Mouse (Mus musculus): ENCODE results near the gene Bri3.

Bri3 gene

DNA sequence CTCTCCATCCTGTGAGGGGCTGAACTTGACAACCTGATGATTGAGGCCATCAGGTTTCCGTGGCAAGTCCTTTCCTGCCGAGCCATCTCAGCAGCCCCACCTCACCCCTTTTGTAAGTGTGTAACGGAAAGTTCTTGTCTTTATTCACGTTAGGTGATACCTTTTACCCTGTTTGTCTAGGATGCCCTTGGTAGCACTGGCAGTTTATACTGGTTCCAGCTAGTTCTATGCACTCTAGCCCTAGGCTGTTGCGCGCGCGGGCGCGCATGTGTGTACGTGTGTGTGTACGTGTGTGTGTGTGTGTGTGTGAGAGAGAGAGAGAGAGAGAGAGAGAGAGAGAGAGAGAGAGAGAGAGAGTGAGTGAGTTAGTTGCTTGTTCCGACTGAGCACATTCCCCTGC lies 19.3 kb downstream of the Bri3 start:
- DNase-seq = no peak

DNA sequence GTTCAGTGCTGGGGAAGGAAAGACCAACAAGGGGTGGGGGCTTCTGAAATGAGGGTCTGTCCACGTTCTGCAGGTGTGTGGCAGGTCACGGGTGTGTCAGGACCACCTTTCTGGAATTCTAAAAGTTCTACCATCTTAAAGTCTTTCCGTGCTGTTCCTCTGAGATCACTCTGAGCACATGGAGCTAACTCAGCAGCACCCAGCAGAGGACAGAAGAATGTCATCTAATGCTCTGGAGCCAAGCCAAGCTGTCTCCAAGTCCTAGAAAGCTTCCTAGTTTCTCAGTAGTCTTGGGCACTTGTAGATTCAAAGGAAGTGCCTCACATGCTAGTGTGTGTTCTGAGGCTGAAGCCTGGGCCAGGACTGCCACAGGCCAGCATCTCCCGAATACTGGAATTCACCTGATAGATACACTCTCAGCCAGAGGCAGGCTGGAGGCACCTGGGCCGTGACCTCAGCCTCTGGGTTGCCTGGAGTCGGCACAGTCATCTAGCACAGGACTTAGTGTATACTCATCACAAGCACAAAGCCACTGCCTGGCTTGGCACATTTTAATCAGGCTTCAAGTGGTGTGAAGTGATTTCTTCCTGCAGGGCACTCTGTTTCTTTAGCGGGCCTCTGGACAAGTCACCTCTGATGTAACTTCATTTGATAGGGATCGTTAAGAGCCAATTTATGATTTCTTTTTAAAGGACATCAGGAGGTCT lies 23.5 kb downstream of the Bri3 start:
- no peak for DNase-seq

DNA sequence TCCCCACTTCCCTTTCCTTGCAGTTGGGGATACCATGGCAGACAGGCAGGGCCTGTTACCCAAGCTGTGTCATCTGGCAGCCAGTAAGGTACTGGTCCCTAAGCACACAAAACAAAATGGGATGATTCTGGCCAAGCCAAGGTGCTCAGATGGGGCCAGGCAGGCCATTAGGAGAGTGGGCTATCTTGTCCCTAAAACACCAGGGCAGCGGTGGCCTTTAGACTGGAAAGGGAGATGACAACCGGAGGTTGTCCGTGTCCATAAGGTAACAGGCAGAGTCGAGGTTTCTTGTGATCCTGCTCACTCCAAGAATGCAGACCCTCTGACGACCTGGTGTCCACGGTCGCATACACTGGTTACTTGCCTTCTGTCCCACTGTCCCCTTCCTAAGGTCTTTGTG lies 25.7 kb downstream of the Bri3 start:
- DNase-seq = no peak

DNA sequence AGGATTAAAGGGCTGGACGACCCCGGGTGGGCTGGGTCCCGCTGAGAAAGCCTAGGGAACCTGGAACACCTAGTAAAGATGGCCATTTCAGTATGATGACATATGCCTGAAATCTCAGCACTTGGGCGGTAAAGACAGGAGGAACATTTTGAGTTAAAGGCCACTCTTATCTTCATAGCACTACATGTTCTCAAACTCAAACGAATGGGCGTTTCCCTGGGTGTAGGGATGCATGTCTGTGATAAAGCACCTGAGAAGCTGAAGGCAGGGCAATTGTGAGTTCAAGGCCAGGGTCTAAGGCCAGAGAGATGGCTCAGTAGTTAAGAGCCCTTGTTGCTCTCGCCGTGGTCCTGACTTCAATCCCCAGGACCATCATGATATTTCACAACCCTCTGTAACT lies 26.2 kb downstream of the Bri3 start:
- DNase-seq = no peak

DNA sequence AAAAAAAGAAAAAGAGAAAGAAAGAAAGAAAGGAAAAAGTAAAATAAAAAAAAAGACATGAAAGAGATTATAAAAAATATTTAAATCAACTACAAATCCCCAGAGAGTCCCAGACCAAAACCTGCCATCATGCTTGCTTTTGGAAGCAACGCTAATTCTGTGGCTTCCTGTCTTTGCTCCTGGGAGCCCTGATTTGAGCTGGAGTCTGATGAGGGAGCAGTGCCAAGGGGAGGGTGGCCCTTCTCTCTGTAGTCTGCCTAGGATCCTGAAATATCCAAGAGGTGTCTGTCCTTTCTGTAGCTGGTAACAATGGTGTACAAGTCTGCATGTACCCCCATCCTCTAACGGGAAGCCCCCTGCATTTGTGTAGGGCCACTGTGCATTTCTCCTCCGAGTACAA lies 26.9 kb downstream of the Bri3 start:
- DNase-seq = no peak

DNA sequence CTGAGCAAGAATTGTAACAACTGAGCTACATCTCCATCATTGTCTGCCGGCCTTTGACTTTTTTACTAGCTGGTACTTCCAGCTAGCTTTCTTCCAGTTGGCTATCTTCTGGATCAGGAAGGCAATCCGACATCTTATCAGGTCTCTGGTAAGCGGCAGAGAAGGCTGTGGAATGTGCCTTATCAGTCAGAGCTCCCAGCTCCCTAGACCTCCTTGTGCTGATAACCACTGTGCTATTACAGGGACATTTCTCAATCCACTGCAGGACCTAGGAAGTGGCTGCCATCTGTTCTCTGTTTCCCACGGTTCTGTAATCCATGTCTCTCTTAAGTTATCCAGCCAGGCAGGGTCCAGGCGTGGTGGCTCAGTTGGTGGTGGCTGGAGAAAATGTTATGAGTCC lies 27.5 kb downstream of the Bri3 start:
- DNase-seq = no peak

DNA sequence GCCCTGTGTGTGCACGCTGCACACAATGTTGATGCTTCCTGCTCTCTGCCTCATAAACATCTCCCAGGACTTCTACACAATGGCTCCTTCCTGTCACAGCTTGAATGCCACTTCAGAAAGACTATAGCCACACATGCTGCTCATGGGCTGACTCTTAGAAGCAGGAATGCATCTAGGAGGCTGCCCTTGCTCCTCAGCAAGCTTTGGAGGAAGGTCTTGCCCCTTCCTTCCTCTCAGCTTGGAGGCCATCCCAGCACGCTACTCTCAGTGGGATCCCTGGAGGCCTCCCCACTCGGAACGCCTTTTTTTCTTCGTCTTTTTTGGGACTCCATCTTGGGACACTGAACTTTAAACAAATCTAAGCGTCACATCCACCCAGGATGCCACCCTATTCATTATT lies 30.7 kb downstream of the Bri3 start:
- DNase-seq = no peak

DNA sequence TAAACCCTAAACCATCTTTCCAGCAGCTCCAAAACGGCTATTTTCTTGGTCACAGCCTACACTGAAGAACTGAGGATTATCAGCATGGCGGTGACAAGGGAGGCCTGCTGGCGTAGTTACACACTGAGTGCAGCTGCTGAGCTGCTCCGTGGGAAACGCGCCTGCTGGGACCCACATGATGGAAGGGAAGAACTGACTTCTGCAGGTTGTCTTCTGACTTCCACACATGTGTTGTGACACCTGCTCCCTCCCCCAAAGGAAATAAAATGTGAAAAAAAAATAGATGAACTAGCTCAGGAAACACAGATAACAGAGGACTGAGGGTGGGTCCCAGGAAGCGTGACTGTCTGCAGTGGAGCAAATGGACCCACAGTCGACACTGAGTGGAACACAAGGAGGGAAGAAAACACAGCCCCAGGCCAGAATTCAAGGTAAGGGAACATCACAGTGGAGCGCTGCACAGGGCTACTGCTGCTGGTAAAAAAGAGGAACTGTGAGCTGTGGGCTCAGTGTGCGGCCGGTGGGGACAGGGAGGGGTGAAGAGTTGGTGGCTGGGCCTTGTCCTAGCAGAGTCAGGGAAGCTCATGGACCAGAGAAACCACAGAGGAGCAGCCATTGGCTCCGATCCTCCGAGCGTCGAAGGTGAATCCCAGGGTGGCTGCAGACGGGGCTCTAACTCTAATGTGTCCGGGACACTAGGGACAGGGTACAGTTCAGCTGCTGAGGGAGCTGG lies 32.8 kb downstream of the Bri3 start:
- peak; percentile 43 for DNase-seq

DNA sequence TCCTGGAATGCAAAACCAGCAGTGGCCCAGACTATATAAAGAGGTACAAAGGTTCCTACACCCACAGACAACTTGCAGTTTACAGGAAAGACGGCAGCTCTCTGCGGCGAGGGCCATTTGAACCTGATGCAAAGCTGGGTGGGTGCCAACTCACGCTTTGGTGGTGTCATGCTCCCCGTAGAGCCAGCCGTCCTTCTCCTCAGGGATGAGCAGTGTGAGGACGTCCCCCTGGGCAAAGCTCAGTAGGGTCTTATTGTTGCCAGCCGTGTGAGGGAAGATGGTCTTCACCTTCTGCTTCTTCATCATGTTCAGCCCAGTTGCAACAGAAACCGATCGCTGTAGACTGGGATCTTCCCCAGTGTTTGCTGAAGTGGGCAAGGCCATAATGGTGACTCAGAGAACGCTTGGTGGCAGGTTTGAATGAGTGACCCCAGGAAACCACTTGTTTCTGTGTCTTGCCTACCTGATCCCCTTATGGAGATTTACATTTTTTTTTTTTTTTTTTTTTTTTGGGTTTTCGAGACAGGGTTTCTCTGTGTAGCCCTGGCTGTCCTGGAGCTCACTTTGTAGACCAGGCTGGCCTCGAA lies 34.2 kb downstream of the Bri3 start:
- no peak for DNase-seq

DNA sequence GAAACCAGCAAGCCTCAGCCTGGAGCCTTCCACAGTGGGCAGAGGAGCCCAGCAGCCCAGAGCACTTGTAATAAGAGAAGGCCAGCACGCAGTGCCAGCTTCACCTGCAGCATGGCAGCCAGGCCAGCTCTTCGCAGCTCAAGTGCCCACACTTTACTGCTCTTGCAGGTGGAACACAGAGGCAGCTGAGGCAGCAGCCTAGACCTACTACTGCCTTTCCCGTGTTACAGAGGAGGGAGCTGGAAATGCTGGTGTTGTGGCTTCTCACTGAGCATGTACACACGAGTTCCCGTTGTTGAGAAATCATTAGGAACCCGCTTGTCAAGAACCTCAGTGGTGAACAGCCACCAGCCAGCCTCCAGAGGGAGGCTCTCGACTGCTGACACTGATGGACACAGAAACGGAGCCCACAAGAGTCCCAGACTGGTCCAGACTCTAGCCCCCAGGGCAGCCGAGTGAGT lies 34.9 kb downstream of the Bri3 start:
- no peak for DNase-seq

DNA sequence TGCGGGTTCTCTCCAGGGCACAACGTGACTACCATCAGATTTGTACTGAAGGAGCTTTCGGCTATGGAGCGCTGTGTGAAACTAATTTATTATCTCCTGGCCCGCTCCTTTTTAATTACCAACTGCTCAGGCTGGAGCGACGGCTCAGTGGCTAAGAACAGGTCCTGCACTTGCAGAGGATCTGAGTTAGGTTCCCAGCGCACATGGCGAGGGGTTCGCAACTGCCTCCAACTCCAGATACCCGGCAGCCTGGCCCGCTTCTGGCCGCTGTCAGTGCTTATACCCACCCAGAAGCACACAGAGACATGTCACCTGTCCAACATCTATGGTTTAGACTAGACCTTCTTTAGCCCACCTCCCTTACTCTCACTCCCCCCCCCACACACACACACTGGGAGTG lies 35.7 kb downstream of the Bri3 start:
- no peak for DNase-seq

DNA sequence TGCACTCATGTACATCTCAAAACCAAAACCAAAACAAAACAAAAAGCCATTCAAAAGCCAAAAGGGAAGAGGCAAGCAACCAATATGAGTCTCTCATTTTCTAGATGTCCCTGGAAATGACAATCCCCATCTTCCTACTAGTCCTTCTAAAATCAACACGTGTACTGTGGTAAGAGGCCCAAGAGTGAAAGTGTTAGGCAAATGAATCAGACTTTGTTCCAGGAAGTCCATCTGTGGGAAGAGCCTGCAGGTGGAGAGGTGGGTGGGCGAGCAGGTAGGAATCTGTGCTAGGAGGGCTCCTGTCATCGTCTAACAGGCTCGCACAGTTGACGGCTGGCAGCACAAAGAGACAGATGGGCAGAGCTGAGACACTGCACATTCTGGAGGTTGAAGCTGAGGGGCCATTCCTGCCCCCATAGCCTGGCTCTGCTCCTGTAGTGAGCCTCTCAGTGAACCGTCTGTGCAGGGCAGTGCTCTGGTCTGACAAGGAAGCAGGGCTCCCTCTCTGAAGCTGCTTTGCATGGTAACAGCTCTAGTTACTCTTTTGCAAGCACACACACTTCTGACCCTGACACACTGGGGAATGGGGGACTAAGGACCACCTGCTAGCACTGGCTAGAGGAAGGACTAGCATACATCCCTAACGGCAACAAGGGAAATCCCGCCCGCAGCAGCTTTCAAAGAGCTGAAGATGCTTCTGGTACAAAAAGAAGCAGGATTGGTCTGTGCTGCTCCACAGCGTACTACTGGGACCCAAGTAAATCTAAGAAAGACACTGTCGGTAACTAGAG lies 38.4 kb downstream of the Bri3 start:
- no peak for DNase-seq

DNA sequence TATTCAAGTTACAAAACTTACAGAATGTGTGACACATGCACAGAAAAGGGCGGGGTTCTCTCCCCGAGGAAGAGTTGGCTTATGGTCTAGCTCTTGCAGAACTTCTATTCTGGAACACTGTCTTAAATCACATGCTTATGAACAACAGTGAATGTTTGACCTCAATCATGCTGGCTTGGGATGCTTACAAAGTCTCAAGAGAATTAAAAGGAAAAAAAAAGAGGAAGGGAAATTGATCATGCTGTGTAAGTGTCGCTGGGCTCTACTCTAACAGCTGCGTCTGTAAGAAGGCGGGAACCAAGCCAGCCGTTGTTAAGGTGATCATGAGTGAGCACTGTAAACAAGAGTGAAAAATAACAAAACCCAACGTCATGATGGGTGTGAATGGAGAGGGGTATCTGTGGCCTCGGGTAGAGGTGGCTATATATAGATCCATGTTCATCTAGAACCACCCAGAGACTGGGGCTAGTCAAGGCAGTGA lies 39.4 kb downstream of the Bri3 start:
- no peak for DNase-seq

DNA sequence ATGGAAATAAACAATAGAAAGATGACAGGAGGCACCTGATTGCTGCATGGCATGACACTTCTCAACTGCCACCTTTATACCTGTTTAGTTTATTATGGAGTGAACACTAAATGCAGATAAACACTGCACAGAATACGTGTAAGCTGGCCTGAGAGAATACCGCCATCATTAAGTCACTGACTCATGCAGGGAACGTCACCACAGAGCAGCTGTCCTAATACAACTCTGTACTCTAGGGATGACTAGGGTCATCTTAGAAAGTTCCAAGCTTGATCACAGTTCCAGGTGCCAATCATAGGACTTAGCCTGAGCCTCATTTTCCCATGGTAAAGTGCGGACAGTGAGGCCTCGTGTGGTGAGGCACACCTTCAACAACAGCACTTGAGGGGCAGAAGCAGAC lies 40.4 kb downstream of the Bri3 start:
- DNase-seq = no peak

DNA sequence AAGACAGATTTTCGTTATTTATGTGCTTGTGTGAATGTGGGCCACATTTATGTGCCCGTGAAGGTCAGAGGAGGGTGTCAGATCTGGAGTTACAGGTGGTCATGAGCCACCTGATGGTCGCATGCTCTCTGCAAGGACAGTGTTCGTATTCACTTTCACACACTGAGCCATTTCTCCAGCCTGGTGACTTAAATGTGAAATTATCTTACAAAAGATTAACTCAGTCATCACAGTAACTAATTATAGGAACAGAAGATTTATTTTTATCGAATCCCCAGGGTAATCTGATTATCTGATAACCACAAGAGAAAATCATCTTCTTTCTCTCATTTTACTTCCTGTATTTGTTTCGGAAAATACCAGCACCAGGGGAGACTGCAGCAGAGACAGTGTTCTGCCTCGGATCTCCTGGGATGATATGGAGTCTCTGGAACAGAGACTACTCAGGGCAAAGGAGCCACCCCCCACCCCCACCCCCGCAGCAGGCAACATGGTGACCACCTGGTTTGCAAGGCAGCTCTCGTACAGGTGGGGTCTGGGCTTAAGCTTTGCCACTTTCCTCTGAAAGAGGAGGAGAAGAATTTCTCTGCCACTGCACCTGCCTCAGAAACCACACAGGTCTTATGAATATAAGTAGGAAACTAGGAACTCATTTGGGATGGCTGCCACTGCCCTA lies 42.5 kb downstream of the Bri3 start:
- DNase-seq = no peak

DNA sequence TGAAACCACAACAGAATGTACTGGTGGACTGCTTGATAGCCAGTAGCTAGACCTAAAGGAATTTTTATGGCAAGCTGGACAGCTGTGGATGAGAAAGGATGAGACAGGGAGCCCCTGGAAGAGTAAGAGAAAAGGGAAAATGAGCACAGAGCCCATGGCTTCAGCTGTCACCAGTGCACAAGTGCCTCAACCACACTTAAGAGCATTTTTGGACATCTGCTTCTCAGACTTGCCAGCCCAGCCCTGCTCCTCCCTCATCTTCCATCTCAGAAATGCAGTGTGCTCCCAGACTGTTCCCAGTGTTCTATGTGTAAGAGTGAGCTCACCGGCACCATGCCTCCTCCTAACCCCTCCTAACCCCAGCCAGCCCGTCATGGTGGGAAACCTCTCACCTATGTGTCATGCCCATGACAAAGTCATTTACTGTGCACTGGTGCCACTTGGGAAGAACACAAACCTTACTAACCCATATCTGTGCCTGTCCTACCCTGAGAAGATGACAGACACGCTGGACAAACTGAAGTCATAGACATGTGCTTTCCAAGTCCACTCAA lies 43.1 kb downstream of the Bri3 start:
- DNase-seq = no peak

DNA sequence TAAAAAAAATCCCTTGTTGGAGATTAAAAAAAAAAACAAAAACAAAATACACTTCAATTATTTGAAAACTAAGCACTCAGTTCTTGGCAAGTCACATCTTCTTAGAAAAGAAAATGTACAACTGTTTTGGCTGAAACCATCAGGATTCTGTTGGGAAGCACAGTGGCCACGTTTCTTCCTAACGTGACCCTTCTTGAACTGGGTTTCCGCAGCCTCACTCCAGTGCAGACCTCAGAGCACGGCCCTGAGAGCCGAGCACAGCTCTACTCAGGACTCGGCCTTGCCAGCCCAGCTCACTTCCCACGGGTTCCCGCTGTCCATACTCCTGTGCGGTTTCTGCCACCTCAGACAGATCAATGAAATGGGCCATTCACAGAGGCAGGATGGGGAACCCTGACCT lies 44.2 kb downstream of the Bri3 start:
- no peak for DNase-seq

DNA sequence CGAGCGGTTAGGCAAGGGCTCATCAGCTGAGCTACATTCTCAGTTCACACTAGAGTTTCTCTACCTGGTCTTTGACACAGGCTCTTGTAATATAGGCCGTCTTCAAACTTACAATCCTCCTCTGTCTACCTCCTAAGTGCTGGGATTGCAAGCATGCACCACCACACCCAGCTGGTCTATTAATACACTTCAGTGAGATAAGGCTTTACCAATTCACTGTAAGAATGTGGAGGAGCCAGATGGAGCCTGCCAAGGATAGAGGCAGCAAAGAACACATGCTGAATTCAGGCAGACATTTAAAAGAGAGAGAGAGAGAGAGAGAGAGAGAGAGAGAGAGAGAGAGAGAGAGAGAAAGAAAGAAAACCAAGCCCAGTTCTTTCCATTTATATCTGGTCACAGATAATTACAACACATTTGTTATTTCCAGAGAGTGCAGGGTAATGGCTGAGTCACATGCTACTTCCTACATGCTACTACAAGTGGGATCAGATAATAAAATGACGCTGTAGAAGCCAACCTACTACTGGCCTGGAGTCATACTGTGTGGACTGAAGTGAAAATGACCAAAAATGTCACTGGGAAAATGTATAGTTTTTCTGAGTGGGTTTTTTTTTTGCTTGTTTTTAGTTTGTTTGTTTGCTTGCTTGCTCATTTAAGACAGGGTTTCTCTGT lies 45.7 kb downstream of the Bri3 start:
- no peak for DNase-seq

DNA sequence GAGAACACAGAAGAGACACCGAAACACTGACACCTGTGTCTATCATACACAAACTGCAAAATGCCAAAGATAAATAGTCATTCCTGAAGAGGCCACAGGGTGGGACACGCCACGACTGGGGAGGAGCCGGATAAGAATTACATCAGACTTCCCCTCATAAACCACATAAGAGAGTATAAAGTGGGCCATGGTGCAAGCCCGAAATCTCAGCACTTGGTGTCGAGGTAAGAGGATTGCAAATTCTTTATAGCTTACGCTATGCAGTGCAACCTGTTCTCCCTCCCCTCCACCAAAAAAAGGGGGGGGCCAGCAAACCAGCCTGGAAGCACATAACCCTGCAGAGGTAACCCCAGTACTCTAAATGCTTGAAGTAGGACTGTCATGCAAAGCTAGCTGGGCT lies 50.7 kb downstream of the Bri3 start:
- DNase-seq = no peak

DNA sequence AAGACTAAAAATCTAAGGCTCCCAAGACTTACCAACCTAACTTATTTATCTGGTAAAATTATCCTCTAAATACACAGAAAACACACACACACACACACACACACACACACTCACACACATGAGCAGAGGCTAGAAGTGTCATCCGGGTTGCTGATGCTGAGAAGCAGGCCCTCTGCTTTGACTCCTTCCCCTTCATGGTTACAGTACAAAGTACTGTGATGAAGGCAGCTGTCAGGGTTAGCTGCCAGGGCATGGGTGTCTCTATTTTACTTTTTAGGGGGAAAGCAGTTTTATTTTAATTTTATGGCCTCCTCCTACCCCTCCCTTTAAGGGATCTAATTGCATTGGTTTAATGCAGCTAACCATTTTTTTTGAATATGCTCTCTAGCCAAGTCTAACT lies 51.1 kb downstream of the Bri3 start:
- no peak for DNase-seq

DNA sequence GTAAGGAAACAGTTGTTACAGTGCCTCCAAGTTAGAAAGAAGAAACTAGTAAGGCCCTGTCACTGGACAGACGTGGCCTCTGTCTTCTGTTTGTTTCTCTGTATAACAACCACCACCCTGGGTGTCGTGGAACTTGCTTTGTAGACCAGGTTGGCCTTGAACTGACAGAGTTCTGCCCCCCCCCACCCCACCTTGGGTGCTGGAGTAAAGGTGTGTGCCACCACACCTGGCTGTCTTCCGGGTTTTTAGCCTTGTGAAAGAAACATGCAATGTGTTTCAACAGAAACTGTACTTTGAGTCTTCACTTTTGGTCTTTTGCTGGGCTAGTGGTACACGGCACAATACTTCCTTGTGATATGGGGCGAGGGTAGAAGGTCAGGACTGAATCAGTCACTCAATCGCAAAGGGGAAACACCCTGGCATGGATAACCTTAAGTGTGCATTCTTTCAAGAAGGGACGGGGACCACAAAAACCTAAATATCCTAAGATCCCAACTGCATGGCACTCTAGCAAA lies 51.9 kb downstream of the Bri3 start:
- no peak for DNase-seq

DNA sequence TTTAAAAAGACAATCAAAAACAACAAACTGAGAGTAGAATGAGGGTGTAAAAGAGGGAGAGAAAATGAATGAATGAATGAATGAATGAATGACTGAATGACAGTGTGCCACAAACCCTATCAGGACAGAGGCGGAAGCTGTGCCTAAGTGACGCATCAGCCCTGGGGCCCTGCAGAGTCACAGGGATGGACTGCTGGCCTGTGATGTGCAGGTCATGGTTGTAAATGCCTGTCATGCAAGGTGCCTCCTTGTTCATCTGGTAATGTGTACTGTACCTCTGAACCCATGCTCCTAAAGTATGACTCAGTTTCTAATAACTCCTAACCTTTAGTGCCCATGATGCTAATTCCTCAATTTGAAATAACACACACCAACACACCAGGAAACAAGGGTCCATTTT lies 58.8 kb downstream of the Bri3 start:
- no peak for DNase-seq
